Mouse (Mus musculus): ENCODE measurements at regions not wholly inside any gene's neighbourhood (a gene's known extent, or its start where the extent isn't known, plus 50 kb on each side); places are given as distances from the start of the nearest gene placed in this dataset.

DNA sequence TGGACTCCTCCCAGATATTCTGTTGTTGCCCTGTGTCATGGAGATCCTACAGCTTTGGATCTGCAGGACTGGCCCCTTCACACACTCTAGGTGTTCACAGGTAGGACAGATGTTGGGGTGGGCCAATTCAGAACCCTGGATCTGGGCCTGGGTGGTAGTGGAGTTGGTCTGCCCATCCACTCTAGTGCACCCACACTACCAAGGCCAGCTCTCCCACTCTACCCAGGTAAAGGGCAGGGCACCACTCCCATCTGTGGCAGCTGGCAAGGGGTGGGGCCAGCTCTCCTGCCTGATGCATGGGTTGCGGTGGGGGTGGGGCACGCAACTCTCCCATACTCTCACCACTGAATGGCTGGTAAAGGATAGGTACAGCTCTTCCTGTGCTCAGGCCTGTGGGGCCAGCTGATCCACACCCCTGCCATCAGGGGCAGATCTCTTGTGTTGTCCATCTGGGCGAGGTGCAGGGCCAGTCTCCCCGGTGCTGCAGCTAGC is 76.5 kb downstream of the Gja1 start:
- no peak for DNase-seq

DNA sequence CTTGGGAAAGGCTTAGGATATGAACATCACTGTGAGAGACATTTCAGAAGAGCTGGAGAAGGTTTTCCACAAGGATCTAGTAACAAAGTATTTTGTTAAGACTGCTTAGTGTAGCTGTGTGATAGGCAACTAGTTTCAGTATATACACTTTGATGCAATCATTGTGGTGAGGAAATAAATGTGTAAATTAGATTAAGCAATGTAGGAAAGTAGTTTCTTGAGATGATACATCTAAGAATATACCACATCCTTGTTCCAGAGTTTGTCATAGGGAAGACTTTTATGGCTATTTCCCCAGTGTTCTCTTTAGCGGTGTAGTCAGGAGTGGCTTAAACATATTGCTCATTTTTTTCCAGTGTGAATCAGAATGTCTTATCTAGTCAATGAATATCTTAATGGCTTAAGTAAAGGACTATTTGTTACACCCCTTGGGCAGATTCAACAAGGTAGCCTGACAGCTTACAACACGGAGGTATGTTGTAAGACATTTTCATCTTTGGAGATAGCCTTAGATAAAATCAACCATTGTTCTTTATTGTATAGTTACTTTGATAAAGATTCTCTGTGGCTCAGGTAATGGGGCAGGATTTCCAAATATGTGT is 78.8 kb downstream of the Gja1 start:
- no peak for DNase-seq

DNA sequence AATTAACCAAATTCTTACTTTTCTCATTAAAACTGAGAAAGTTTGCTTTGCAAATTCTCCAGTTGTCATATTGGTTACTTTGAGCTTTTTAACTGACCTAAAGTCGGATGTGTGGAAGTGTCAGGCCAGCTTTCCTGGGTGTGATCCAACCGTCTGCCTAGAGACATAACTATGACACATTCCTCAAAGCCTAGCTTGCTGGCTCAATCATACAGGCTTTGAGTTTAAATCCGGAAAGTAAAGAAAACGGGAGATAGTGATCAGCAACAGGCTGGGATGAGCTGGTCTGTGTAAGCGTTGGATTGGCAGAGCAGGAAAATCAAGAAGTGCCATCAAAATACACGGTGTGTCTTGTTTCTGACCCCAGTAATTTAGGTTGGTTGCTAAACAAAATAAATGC is 91.4 kb downstream of the Gja1 start:
- DNase-seq, result peak; percentile 16

DNA sequence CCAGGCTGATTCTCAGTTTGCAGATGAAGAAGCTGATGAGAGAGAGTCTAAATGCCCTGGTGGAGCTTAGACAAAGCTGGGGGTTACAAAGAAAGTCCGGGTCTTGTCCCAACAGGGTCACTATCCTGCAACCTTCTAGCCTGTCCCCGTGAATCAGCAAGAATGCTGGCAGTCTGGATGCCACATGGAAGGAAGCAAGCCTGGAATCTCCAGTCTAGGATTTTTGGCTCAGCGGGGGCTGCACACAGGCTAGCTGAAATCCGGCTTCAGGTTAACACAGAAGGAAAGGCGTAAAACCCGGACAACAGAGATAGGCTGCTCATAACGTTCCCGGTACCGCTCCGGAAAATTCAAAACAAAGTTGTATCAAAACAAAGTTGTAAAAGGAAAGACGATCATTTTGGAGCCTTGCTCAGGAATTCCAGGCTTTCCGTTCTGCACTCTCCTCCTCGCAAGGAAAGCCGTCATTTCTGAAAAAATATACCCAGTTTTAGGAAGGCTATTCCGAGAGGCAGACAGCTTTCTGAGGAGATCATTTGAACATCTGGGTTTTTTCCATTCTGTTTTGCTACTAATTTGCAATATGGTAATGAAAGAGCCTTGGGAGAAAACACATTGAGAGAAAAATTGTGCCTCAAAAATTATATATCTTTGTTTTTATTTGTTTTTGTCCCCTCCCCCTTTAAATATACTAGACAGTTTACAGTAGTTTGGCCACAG is 92.0 kb downstream of the Gja1 start:
- DNase-seq, result peak; percentile 14

DNA sequence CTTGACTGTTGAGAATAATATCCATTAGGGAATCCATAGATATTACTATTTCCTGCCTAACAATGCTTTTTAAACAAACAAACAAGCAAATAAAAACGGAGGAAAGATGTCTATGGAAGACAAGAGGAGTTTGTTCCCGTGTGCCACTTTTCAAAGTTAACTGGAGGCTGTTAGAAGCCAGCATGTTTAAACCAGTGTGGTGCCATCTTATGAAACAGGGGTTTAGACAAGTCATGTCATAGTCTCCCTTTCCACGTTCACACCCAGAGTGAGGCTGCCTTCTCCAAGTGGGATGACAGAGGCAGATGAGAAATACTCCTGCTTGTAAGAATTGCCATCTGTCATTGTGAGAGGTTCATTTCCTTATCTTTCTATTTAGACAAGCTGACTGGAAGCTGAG is 92.8 kb downstream of the Gja1 start:
- no peak for DNase-seq

DNA sequence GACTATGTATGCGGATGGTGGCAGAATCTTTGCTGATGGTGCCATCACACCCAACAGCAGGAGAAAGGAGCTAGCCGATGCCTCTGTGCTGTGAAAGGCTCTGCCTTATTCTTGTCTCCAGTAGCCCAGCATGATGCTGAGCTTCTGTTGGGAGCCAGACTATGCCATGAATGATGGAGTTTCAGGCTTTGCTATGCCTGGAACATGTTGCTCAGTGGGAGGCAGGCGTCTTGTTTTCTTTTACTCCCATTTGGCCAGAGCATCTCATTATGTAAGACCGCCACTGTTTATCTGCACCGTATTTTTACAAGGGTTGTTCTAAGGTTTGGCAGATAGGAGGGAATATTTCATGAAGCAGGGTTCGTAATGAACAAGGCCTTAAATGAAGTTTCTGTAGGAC is 97.8 kb downstream of the Gja1 start:
- DNase-seq, result no peak

DNA sequence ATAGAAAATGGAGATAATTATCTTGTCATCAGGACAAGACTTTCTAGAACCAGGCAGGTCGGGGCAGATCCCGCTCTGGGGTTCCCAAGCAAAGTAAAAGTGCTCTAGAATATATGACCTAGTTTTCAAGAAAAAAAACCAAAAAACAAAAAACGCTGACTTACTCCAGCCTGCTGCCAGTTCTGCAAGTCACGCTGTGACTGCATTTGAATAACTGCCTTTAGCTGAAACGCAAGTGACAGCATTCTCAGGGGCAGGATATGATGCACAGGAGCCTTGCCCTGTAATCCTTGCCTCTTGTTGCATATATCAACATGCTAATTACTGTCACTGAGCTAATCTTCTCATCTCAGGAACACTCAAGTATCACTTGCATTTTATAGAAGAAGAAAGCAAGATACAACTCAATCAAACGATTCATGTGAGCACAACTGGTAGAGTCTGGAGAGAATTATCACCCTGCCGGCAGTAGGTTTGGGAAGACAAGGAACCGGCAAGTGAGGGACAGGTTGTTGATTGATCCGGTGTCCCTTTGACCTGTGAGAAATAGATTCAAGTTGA is 105.1 kb downstream of the Gja1 start:
- DNase-seq, result no peak

DNA sequence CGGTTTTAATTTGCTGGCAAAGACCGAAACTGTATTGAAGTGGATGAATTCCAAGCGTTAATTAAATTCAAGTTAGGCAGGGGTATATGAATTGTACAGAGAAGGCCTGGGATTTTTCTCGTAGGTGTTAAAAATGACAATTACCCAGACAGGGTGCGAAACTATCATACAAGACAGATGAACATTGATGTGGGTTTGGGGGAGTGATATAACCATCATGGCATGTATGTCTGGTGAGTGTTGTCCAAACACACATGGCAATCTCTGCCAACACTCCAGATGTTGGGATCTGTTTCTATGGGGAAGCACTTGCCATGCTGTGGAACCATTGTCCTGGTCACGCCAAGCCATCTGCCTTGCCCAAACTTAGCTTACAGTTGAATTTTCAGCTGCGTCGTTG is 107.8 kb downstream of the Gja1 start:
- DNase-seq, result no peak

DNA sequence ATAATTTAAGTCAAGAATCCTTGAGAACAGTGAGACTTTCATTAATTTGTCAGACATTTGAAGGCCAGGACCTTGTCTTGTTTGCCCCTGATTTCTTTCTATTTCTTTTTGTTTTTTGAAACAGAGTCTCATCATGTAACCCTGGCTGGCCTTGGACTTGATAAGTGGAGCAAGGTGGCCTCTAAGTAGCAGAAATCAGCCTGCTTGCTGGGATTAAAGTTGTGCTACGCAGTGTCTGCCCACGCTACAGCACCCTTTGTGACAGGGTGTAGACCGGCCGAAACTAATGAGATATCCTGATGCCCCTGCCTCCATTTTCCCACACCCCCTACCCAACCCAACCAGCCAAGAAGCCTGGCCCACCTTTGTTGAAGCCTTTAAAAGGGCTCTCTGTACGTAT is 108.6 kb downstream of the Gja1 start:
- no peak for DNase-seq

DNA sequence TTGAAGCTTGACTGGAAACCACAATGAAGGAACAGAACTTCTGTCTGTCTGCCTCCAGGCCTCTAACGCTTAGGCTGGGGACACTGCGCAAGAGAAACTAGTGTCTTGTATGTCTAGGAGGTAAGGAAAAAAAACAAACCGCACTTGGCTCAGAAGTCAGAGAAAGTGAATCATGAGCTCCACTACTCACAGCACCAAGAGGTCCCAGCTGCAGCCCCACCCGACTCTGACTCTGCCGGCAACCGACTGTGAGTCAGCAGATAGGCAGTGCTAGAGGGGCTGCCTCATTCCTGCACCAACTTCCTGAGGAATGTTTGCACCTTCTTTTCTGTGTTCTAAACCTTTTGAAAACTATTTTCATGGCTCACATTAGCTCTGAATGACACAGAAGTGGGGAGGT is 109.5 kb downstream of the Gja1 start:
- peak; percentile 17 for DNase-seq

DNA sequence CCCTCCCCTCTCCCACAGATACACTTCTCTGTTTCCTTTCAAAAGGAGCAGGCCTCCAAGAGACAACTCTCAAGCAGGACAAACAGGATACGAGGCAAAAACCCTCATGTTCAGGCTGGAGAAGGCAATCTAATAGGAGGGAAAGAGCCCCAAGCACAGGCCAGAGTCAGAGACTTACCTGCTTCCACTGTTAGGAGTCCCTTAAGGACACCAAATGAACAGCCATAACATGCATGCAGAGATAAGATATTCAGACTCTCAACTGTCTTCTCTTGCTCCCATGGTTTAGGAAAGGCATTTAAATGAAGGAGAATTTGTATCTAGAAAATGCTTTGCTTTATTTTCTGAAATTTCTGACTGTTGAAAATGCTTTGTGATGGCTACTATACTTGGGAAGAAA is 116.3 kb downstream of the Gja1 start:
- no peak for DNase-seq

DNA sequence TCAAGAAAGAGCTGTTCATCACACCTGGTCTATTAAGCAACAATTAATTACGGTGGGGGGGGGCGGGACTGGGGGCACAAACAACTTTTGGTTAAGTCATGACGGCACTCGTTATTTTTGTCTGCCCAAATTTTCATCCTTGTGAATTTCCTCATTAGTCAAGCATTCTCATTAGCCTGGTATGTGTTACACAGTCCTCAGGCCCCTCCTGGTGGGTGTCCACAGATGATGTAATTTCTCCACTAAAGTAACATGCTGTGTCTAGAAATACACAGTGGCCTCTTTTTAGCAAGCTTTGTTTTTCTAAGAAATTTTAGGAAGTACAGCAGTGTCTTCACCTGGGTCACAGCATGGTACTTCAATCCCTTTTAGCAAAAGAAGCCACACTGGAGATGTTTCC is 118.2 kb downstream of the Gja1 start:
- DNase-seq, result no peak

DNA sequence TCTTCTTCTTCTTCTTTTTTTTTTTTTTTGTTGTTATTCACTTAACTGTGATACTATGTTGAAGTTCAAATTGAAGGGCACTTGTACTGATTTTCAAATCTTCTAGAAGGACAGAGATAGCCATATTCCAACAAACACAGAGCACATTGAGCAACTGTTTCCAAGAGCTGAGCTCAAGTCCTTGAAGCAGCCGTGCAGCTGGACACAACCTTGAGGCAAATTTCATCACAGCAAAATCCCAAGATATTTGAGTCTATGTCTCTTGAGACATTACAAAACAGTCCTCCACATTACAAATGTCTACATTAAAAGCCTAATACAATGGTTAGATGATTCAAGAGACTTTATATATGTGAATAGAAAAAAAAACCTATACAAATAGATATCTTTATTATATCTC is 141.9 kb downstream of the Gja1 start:
- no peak for DNase-seq

DNA sequence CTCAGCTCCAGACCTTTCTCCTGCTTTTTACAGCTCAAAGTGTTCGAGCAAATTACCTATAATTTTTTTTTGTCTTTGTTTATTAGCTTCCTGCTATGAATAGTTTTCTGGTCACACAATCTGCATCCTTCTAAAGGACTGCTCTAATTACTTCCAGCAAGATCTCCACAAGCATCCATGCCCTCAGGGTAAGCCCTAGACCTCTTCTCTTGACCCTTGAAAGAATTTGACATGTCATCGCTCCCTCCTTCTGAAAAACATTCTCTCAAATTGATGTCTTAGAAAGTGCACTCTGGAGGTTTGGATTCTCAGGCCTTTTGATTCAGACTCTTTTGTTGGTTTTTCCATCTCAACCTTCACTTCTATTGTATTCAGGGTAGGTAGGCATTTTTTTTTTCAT is 148.7 kb downstream of the Gja1 start:
- DNase-seq, result no peak

DNA sequence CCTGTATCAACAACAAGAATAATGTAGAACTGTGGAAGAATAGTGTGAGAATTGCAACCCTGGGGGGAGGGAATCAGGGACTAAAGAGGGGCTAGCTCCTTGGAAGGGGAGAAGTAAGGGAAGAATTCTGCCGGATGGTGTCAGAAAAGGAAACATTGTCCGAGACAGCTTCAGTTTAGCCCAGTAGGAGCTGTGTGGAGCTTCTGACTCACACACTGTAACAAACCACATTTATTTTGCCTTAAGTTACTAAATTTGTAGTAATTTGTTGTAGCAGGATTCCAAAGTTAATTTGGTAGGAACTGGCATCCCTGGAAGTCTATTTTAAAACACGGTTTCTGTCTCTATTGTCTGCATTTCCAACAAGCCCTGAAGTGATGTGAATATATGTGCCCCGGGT is 160.0 kb downstream of the Gja1 start:
- DNase-seq, result no peak

DNA sequence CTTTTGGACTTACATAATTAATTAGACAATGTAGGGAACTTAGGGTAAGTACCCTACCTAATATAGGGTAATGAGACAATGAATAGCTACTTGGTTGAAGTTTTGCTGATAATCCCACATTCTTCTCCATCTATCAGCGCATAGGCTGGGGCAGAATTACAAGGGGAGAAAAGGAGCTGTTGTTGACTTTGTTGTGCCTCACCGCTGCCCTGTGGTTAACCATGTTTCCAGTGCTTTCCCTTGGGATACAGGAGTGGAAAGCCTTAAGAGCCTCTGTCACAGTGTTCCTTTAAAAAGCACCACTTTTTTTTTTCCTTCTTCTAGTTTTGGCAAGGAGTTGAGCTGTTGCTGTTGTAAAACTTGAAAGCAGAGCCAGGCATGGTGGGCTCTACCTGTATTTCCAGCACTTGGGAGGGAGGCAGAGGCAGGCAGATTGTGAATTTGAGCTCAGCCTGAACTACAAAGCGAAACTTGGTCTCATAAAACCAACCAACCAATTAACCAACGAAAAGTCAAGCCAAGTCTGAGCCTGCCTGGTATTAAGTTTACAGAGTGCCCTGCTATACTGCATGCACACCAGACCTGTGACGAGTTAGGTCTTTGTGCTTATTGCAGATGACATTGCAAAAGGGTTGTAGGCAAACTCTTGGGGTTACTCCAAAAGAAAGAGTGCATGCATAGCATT is 162.8 kb downstream of the Gja1 start:
- no peak for DNase-seq

DNA sequence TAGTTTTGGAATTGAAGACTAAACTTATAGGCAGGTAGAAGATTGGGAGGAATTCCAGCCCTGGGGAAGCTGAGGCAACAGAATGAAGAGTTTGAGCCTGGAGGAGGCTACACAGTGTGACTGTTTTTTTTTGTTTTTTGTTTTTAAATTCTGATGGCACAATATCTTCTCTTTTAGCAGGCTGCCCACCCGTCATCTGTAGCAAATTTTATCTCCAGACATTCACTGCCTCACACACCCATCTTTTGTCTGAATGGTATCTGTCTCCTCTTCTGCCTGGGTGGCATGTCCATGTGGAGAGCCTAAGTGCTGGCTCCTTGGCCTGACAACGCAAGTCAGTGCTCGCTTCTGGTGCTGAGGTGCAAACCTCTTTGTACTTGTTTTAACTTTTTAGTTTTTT is 165.0 kb downstream of the Gja1 start:
- no peak for DNase-seq

DNA sequence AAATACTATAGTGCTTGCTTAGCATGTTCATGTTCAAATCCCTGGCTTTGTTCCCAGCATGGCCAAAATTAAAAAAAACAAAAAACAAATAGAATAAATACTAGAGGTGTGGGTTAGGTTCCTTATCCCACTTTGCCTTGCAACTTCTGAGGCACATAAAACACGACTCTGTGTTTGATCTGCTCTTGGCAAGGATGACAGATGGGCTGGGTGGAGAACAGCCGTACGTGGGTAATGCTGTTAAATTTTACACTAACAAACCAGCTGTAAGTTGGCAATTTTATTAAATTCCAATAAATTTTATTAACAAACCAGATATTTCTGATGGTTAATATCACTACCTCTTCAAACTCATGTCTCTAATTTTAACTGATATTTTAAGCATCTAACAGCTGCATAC is 168.9 kb downstream of the Gja1 start:
- DNase-seq, result no peak

DNA sequence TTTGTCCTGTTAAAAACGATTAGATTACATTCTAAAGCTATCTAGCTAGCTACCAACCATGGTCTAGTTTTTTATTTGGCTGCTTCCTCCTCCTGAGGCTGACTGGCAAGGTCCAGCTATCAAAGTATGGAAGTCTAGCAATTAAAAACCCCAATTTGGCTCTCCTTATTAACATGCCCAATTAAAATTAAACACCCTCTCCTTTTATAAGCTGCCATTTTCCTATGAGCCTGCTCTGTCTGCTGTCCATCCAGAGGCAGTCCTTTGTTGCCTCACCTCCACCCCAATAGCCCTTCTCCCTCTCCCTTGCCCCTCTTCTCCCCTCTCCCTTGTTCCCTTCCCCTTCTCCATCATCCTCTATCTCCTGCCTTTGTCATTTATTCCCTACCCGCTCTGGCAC is 169.7 kb downstream of the Gja1 start:
- no peak for DNase-seq

DNA sequence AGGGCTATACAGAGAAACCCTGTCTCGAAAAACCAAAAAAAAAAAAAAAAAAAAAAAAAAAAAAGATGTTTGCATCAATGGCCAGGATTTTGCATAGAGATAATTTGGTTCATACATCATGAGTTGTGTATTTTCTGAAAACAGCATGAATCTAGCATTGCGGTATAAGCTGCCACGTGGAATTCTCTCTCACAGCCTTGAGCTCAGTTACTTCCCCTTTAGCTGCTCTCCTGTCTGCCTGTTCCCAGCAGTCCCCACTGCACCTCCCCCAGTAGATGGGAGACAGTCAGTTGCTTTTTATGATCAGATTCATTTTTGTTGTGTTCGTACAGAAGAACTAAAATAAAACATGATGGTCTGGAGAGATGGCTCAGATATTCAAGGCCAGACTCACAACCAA is 170.7 kb downstream of the Gja1 start:
- DNase-seq, result no peak

DNA sequence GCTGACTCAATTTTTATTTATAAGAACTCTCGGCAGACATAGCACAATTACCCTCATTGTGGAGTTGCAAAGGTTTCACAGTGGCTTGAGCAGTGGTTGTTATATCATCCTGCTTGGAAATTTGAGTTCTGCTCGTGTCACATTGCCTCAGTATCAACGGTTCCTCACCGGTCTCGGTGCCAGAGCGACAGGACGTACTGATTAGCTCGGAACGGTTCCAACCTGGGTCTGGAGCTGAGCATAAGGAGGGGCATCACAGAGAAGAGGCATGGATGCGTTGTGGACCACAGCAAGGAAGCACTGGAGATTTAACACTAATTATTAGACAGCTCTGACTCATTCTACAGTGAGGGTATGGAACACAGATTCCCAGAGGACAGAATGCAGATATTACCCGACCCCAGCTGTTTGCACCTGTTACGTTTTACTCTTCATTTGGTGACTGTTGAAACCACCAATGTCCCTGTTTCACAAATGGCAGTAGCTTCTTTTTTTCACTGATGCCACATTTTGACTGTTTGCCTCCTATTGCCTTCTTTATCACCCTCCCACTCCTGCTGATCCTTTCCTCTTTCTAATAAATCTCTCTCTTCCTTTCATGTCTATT is 189.8 kb downstream of the Gja1 start:
- no peak for DNase-seq

DNA sequence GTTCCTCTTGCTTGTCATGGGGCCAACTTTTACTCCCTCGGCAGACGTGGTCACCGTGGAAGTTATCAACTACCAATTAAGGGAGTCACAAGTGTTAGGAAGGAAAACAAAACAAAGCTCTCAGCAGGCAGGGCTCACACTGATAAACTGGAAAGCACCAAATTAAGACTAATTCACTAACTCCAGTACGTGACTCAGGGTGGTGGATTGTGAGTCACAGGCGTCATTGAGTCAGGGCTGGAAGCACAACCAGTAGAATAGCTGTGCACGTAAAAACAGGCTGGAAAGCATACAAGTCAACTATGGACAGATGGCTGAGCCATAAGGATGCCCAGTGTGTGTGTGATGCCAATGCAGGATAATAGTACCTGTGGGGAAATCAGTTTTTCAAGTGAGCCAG is 204.9 kb downstream of the Gja1 start:
- DNase-seq, result no peak

DNA sequence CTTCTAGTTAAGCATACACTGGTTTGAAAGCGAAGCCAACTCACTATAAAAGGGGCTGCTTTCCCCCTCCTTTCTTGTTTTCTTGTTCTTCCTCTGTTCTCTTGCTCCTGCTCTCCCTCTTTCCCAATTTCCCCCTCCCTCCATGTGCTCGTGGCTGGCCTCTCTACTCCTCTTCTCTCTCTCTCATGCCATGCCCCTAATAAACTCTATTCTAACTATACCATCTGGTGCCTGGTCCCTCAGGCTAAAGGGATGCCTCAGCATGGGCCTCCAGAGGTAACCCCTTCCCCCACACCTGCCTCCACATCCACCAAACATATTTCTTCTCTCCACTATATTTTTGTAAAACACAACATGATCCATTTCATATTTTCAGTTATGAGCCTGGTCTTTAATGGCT is 210.1 kb downstream of the Gja1 start:
- DNase-seq, result no peak

Data from gastrocnemius, postnatal 10 days (tissue).